9 mouse cellular contexts compared by ENCODE assay signal in the genomic region with DNA sequence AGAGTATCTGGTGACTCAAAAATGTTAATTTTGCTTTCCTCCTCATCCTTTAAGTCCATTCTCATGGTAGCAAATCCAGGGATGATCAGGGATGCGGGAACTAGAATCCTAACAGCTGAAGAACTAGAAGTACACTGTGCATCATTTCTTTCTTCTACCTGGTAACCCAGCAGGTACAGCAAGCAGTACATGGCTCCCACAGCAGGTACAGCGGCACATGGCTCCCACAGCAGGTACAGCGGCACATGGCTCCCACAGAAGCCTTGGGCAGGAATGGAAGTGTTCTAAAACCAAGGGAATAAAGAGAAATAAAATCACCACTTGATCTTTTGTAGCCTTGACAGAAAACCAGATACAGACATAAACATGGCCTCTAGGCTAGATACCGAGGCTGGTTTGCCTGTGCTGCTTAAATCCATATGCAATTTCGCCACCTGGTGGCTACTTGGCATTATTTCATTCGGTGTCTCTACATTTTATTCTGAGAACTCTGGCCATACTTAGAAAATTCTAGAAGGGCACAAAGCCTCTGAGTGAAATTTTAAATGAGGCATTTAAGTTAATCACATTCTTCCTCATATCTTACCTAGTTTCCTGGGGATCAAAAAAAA. TPM values are rescaled to one million over a fixed set of nuclear protein-coding genes. Genes with fewer than 3 reads are reported as not detected.
DNase-seq lines count a peak whose midpoint lies in the region; ATAC-seq and TF ChIP-seq lines count a peak whose summit lies in the region.
"Had no signal": no experiment of that assay in that cellular context is flagged by ENCODE, and none has a peak within 500 bp of the region (broad histone marks: within the 10 kb centered on the region; RNA-seq: fewer than 3 reads in every experiment).

No protein-coding gene starts in this region.

- no peaks in the 10 kb centered on the region for H3K27me3 ChIP-seq in intestine, postnatal 0 days (replicated peaks; ENCODE audit: control insufficient read depth, insufficient read depth, low read length)
- no peaks in the 10 kb centered on the region for H3K27me3 ChIP-seq in intestine, embryonic 15.5 days (replicated peaks)
- no peaks in the 10 kb centered on the region for H3K27me3 ChIP-seq in hindbrain, embryonic 11.5 days (ENCODE audit: control insufficient read depth, insufficient read depth, low read length)
- no peaks in the 10 kb centered on the region for H3K27me3 ChIP-seq in limb, embryonic 14.5 days (ENCODE audit: control insufficient read depth, insufficient read depth, low read length)
- no peaks in the 10 kb centered on the region for H3K27me3 ChIP-seq in neural tube, embryonic 11.5 days (ENCODE audit: control insufficient read depth, insufficient read depth, low read length)

- H3K27ac ChIP-seq in intestine, postnatal 0 days (ENCODE audit: low read depth, low read length), result no peak overlapping the region
- no peak overlapping the region for H3K27ac ChIP-seq in intestine, embryonic 15.5 days
- H3K27ac ChIP-seq in hindbrain, embryonic 11.5 days (ENCODE audit: low read depth, low read length), result no peak overlapping the region
- no peak overlapping the region for H3K27ac ChIP-seq in limb, embryonic 14.5 days (replicated peaks; ENCODE audit: low read depth, low read length)
- H3K27ac ChIP-seq in neural tube, embryonic 11.5 days (ENCODE audit: low read depth, low read length), result no peak overlapping the region

- no peak for TF ChIP-seq POLR2A in limb, embryonic 14.5 days (IDR thresholded peaks at IDR 0.05; ENCODE audit: borderline replicate concordance, extremely low read depth, insufficient read depth, insufficient read length)

- no peak overlapping the region for H3K9ac ChIP-seq in intestine, postnatal 0 days (ENCODE audit: low read depth, low read length)
- no peak overlapping the region for H3K9ac ChIP-seq in intestine, embryonic 15.5 days
- no peak overlapping the region for H3K9ac ChIP-seq in hindbrain, embryonic 11.5 days (ENCODE audit: low read depth, low read length)
- no peak overlapping the region for H3K9ac ChIP-seq in limb, embryonic 14.5 days (ENCODE audit: low read depth, low read length, severe bottlenecking)
- no peak overlapping the region for H3K9ac ChIP-seq in neural tube, embryonic 11.5 days (ENCODE audit: low read length)

- no peak overlapping the region for H3K4me2 ChIP-seq in intestine, postnatal 0 days (replicated peaks; ENCODE audit: low read depth)
- no peak overlapping the region for H3K4me2 ChIP-seq in intestine, embryonic 15.5 days (replicated peaks)
- no peak overlapping the region for H3K4me2 ChIP-seq in hindbrain, embryonic 11.5 days (replicated peaks; ENCODE audit: low read depth, low read length)
- no peak overlapping the region for H3K4me2 ChIP-seq in limb, embryonic 14.5 days (replicated peaks; ENCODE audit: low read depth, low read length, severe bottlenecking)
- no peak overlapping the region for H3K4me2 ChIP-seq in neural tube, embryonic 11.5 days (ENCODE audit: low read depth)

- ATAC-seq in intestine, postnatal 0 days, result no peak
- no peak; the same call in 1 of the 2 replicates for ATAC-seq in intestine, embryonic 15.5 days
- ATAC-seq in hindbrain, embryonic 11.5 days (ENCODE audit: low FRiP score), result peak; percentile 43; the same call in 1 of the 2 replicates
- ATAC-seq in limb, embryonic 14.5 days (ENCODE audit: low FRiP score, low read depth), result 0 out of 2 replicates have a peak, but pooled peaks have one; percentile 53
- ATAC-seq in neural tube, embryonic 11.5 days (ENCODE audit: insufficient read depth, low FRiP score, low TSS enrichment), result no peak

- no peak overlapping the region for H3K4me3 ChIP-seq in intestine, postnatal 0 days (ENCODE audit: low read depth, low read length)
- no peak overlapping the region for H3K4me3 ChIP-seq in intestine, embryonic 15.5 days (replicated peaks)
- no peak overlapping the region for H3K4me3 ChIP-seq in hindbrain, embryonic 11.5 days (ENCODE audit: low read depth, low read length)
- no peak overlapping the region for H3K4me3 ChIP-seq in limb, embryonic 14.5 days (replicated peaks; ENCODE audit: low read length)
- H3K4me3 ChIP-seq in neural tube, embryonic 11.5 days (ENCODE audit: low read depth, low read length), result no peak overlapping the region
- H3K4me3 ChIP-seq: myocyte had no signal

- H3K4me1 ChIP-seq in intestine, postnatal 0 days (replicated peaks; ENCODE audit: control insufficient read depth, insufficient read depth, low read length), result no peaks in the 10 kb centered on the region
- H3K4me1 ChIP-seq in intestine, embryonic 15.5 days (replicated peaks), result no peaks in the 10 kb centered on the region
- no peaks in the 10 kb centered on the region for H3K4me1 ChIP-seq in hindbrain, embryonic 11.5 days (replicated peaks; ENCODE audit: control insufficient read depth, insufficient read depth, low read length)
- no peaks in the 10 kb centered on the region for H3K4me1 ChIP-seq in limb, embryonic 14.5 days (ENCODE audit: control insufficient read depth, insufficient read depth, low read length)
- H3K4me1 ChIP-seq in neural tube, embryonic 11.5 days (ENCODE audit: control insufficient read depth, insufficient read depth, low read length), result no peaks in the 10 kb centered on the region

- 54% methylated on average over 6 of the region's 6 CpGs for WGBS in intestine, postnatal 0 days
- WGBS in intestine, embryonic 15.5 days, result 52% methylated on average over 6 of the region's 6 CpGs
- 53% methylated on average over 6 of the region's 6 CpGs for WGBS in hindbrain, embryonic 11.5 days
- 53% methylated on average over 6 of the region's 6 CpGs for WGBS in limb, embryonic 14.5 days
- WGBS in neural tube, embryonic 11.5 days, result 57% methylated on average over 6 of the region's 6 CpGs

- TF ChIP-seq CTCF in intestine, postnatal 0 days (IDR thresholded peaks at IDR 0.05; ENCODE audit: low read depth), result peak; percentile 74

- no peaks in the 10 kb centered on the region for H3K9me3 ChIP-seq in intestine, postnatal 0 days (ENCODE audit: control insufficient read depth)
- no peaks in the 10 kb centered on the region for H3K9me3 ChIP-seq in intestine, embryonic 15.5 days
- no peaks in the 10 kb centered on the region for H3K9me3 ChIP-seq in hindbrain, embryonic 11.5 days (ENCODE audit: control insufficient read depth, low read length)
- H3K9me3 ChIP-seq in limb, embryonic 14.5 days (ENCODE audit: control insufficient read depth, low read length), result no peaks in the 10 kb centered on the region
- H3K9me3 ChIP-seq in neural tube, embryonic 11.5 days (ENCODE audit: control insufficient read depth, low read length), result no peaks in the 10 kb centered on the region

- peak; percentile 80 for DNase-seq in NIH3T3 (ENCODE audit: low read depth)
- DNase-seq in cerebellum, postnatal 10 days, result peak; percentile 72 to 75
- peak; percentile 71 for DNase-seq in hindbrain, embryonic 11.5 days (ENCODE audit: low spot score)
- DNase-seq in limb, embryonic 14.5 days (ENCODE audit: low spot score), result peak; percentile 72
- DNase-seq in neural tube, embryonic 11.5 days (ENCODE audit: low spot score), result peak; percentile 38
- DNase-seq in thymus, postnatal 4 days, result peak; percentile 64

- H3K36me3 ChIP-seq in intestine, postnatal 0 days (ENCODE audit: control insufficient read depth, insufficient read depth), result no peaks in the 10 kb centered on the region
- H3K36me3 ChIP-seq in intestine, embryonic 15.5 days, result no peaks in the 10 kb centered on the region
- H3K36me3 ChIP-seq in hindbrain, embryonic 11.5 days (ENCODE audit: control insufficient read depth, insufficient read depth, low read length), result no peaks in the 10 kb centered on the region
- peaks cover 8% of the 10 kb centered on the region; the same call in 1 of the 2 replicates for H3K36me3 ChIP-seq in limb, embryonic 14.5 days (ENCODE audit: control insufficient read depth, insufficient read depth, low read length)
- no peaks in the 10 kb centered on the region for H3K36me3 ChIP-seq in neural tube, embryonic 11.5 days (ENCODE audit: control insufficient read depth, insufficient read depth, low read length)

RNA-seq across cellular contexts. Expression of a gene that starts 22.2 kb away (rescaled TPM):
- 7.7 and 8.4 TPM in 2 replicates for polyA plus RNA-seq in intestine, postnatal 0 days (2015; fragmentation: Nextera tagmentation; extraction: Ambion mirVana)
- polyA plus RNA-seq in intestine, embryonic 15.5 days (2015; fragmentation: Nextera tagmentation; extraction: Ambion mirVana), result 15.5 and 17.8 TPM in 2 replicates
- polyA plus RNA-seq in hindbrain, embryonic 11.5 days (2014; fragmentation: Nextera tagmentation; extraction: Ambion mirVana), result 90.7 and 98.9 TPM in 2 replicates
- 11.4 TPM in 2 replicates for polyA plus RNA-seq in limb, embryonic 14.5 days (2012; rRNA removed)
- polyA plus RNA-seq in limb, embryonic 14.5 days (2014; fragmentation: Nextera tagmentation; extraction: Ambion mirVana), result 17.1 and 21.3 TPM in 2 replicates
- 82.3 and 88.8 TPM in 2 replicates for polyA plus RNA-seq in neural tube, embryonic 11.5 days (2014; fragmentation: Nextera tagmentation; extraction: Ambion mirVana)

RNA-seq across cellular contexts. Expression of a gene that starts 22.9 kb away (rescaled TPM):
- 2.7 and 3.1 TPM in 2 replicates for polyA plus RNA-seq in intestine, postnatal 0 days (2015; fragmentation: Nextera tagmentation; extraction: Ambion mirVana)
- polyA plus RNA-seq in intestine, embryonic 15.5 days (2015; fragmentation: Nextera tagmentation; extraction: Ambion mirVana), result 7.5 and 7.9 TPM in 2 replicates
- 12.9 and 13.6 TPM in 2 replicates for polyA plus RNA-seq in hindbrain, embryonic 11.5 days (2014; fragmentation: Nextera tagmentation; extraction: Ambion mirVana)
- polyA plus RNA-seq in limb, embryonic 14.5 days (2012; rRNA removed), result 10.8 and 11.4 TPM in 2 replicates
- 11.3 and 13.7 TPM in 2 replicates for polyA plus RNA-seq in limb, embryonic 14.5 days (2014; fragmentation: Nextera tagmentation; extraction: Ambion mirVana)
- polyA plus RNA-seq in neural tube, embryonic 11.5 days (2014; fragmentation: Nextera tagmentation; extraction: Ambion mirVana), result 11.2 and 13.7 TPM in 2 replicates

RNA-seq across cellular contexts. Expression of a gene that starts 34.2 kb away (rescaled TPM):
- polyA plus RNA-seq in intestine, postnatal 0 days (2015; fragmentation: Nextera tagmentation; extraction: Ambion mirVana), result 2.2 and 2.5 TPM in 2 replicates
- 5.1 and 6.3 TPM in 2 replicates for polyA plus RNA-seq in intestine, embryonic 15.5 days (2015; fragmentation: Nextera tagmentation; extraction: Ambion mirVana)
- polyA plus RNA-seq in hindbrain, embryonic 11.5 days (2014; fragmentation: Nextera tagmentation; extraction: Ambion mirVana), result 12.0 and 12.1 TPM in 2 replicates
- 2.5 and 2.7 TPM in 2 replicates for polyA plus RNA-seq in limb, embryonic 14.5 days (2012; rRNA removed)
- polyA plus RNA-seq in limb, embryonic 14.5 days (2014; fragmentation: Nextera tagmentation; extraction: Ambion mirVana), result 6.7 and 7.8 TPM in 2 replicates
- 12.5 and 12.7 TPM in 2 replicates for polyA plus RNA-seq in neural tube, embryonic 11.5 days (2014; fragmentation: Nextera tagmentation; extraction: Ambion mirVana)

RNA-seq across cellular contexts. Expression of a gene that starts 38.5 kb away (rescaled TPM):
- 31.0 and 34.1 TPM in 2 replicates for polyA plus RNA-seq in intestine, postnatal 0 days (2015; fragmentation: Nextera tagmentation; extraction: Ambion mirVana)
- 21.5 and 24.8 TPM in 2 replicates for polyA plus RNA-seq in intestine, embryonic 15.5 days (2015; fragmentation: Nextera tagmentation; extraction: Ambion mirVana)
- 28.7 and 31.1 TPM in 2 replicates for polyA plus RNA-seq in hindbrain, embryonic 11.5 days (2014; fragmentation: Nextera tagmentation; extraction: Ambion mirVana)
- polyA plus RNA-seq in limb, embryonic 14.5 days (2012; rRNA removed), result 6.3 and 11.3 TPM in 2 replicates
- polyA plus RNA-seq in limb, embryonic 14.5 days (2014; fragmentation: Nextera tagmentation; extraction: Ambion mirVana), result 28.5 and 30.8 TPM in 2 replicates
- polyA plus RNA-seq in neural tube, embryonic 11.5 days (2014; fragmentation: Nextera tagmentation; extraction: Ambion mirVana), result 22.2 and 23.4 TPM in 2 replicates
- polyA plus RNA-seq: myocyte had no signal

RNA-seq across cellular contexts. Expression of a gene that starts 38.5 kb away (rescaled TPM):
- polyA plus RNA-seq in intestine, postnatal 0 days (2015; fragmentation: Nextera tagmentation; extraction: Ambion mirVana), result 3.7 and 7.0 TPM in 2 replicates
- polyA plus RNA-seq in intestine, embryonic 15.5 days (2015; fragmentation: Nextera tagmentation; extraction: Ambion mirVana), result 3.2 and 6.3 TPM in 2 replicates
- 4.3 and 9.0 TPM in 2 replicates for polyA plus RNA-seq in hindbrain, embryonic 11.5 days (2014; fragmentation: Nextera tagmentation; extraction: Ambion mirVana)
- 4.8 and 8.3 TPM in 2 replicates for polyA plus RNA-seq in limb, embryonic 14.5 days (2012; rRNA removed)
- polyA plus RNA-seq in limb, embryonic 14.5 days (2014; fragmentation: Nextera tagmentation; extraction: Ambion mirVana), result 5.3 and 6.6 TPM in 2 replicates
- polyA plus RNA-seq in neural tube, embryonic 11.5 days (2014; fragmentation: Nextera tagmentation; extraction: Ambion mirVana), result 7.4 and 7.6 TPM in 2 replicates
- polyA plus RNA-seq: myocyte had no signal

Comparison
In these comparisons a context has a peak if more than half of its experiments do, and no peak if none do; other contexts are left out.
1. ATAC-seq: peak in hindbrain, embryonic 11.5 days (single experiment) and limb, embryonic 14.5 days (single experiment); none in intestine, postnatal 0 days (single experiment), intestine, embryonic 15.5 days (single experiment) and neural tube, embryonic 11.5 days (single experiment).
2. Peak in every context shown above with its lines, with median percentiles within 50 percentile points of each other: DNase-seq.